Mouse (Mus musculus): Measurements from ENCODE around the gene Snx32. TPM values are rescaled to one million over a fixed set of nuclear protein-coding genes. Genes with fewer than 3 reads are reported as not detected.

Gene Snx32
- polyA plus RNA-seq (2016; fragmentation: Nextera tagmentation; extraction: Ambion mirVana), result 11.9 and 15.2 TPM in 2 replicates

- no peaks in the 10 kb centered on the region for H3K27me3 ChIP-seq
- no peaks in the 10 kb centered on the region for H3K4me1 ChIP-seq
- 3% methylated on average over 47 of the region's 47 CpGs for WGBS
Observed at GRCm38 (mm10) chr19:5510031-5511026, at the start of gene Snx32. TSS of gene Snx32 (minus strand) at chr19:5510538.

DNA sequence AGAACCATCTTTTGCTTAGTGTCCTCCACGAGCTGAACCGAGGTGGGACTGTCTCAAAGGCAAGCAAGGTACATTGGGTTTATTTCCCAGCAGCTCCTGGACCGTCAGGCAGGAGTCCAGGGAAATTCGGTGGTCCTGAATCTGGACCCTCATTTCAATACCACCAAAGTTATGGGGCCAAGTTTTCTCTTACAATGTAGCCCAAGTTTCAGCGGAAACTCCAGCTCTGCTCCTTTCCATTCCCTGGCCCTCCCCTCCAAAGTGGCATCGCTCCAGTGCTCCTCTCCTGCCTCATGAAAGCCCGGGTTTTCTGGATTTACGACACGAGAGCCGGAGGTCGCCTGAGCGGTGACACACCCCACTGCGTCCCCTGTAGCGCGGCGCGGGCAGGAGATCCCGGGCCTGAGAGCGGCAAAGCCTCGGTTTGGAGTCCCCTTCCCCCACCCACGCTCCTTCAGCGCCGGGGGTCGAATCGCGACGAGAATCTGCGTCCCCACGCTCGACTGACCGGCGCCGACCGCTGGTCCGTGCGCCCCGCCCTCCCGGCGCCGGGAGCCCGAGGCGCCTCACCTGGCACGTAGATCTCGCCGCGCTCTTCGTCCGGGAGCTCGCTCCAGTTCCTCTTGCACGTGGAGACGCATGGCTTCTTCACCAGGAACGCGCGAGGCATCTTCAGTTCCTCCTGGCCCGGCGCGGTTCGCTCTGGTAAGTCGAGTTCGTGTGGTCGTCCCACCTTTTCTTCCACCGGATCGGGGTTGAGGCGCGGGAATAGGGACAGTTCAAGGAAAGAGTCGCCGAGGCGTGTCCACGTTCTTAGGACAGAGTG lies 49.5 kb upstream of the Snx32 start:
- H3K4me1 ChIP-seq, result peaks cover 13% of the 10 kb centered on the region
- WGBS, result under 1% methylated on average over 69 of the region's 69 CpGs
- ATAC-seq (ENCODE audit: insufficient number of reproducible peaks, insufficient read depth, low FRiP score, low TSS enrichment), result no peak
- H3K9me3 ChIP-seq, result no peaks in the 10 kb centered on the region
- H3K4me2 ChIP-seq (replicated peaks), result peak overlapping the region; percentile 60
- no peaks in the 10 kb centered on the region for H3K36me3 ChIP-seq
- H3K9ac ChIP-seq, result 0 out of 2 replicates have a peak overlapping the region, but pooled peaks have one; percentile 0
- H3K27ac ChIP-seq, result no peak overlapping the region
- peaks cover 93% of the 10 kb centered on the region for H3K27me3 ChIP-seq
- peak overlapping the region; percentile 36 for H3K4me3 ChIP-seq

More at GRCm38 (mm10) chr19:5510031-5511026, at the start of gene Snx32:
- Histone ChIP-seq H3K9ac (peak within 1 kb of the TSS; percentile 46), H3K4me2 (replicated peaks) (peak within 1 kb of the TSS; percentile 64), H3K36me3 (no peaks in the 10 kb centered on the region), H3K27ac (no peak within 1 kb of the TSS; the same call in 1 of the 2 replicates), H3K4me3 (peak within 1 kb of the TSS; percentile 40), H3K9me3 (no peaks in the 10 kb centered on the region)
- peak; percentile 97 for ATAC-seq (ENCODE audit: insufficient number of reproducible peaks, insufficient read depth, low FRiP score, low TSS enrichment)

DNA sequence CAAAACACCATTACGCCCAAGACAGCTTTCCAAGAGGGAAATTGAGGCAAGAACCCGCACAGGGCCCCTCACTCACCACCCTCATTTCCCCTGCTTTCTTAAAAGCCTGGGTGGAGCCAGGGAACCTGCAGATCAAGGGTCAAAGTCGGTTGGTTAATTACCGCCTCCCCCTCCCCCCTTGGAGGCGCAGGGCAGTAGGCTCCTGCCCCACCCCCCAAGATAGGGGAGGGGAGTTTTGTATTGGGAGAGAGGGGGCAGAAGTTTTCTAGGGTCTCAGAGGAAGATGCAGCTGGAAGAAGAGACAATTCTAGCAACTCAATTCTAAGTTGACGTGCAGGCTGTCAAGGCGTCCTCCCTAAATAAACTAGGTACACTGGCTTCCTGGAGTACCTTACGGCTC lies 48.9 kb upstream of the Snx32 start:
- WGBS, result 15% methylated on average over 8 of the region's 8 CpGs
- peaks cover 13% of the 10 kb centered on the region for H3K4me1 ChIP-seq

GRCm38 (mm10) chr19:5558770-5559169 lies 48.4 kb upstream of the Snx32 start:
- Histone ChIP-seq H3K36me3 (no peaks in the 10 kb centered on the region), H3K9me3 (no peaks in the 10 kb centered on the region), H3K4me1 (peaks cover 13% of the 10 kb centered on the region), H3K4me3 (0 out of 2 replicates have a peak overlapping the region, but pooled peaks have one; percentile 36), H3K27ac (no peak overlapping the region), H3K9ac (no peak overlapping the region), H3K4me2 (replicated peaks) (peak overlapping the region; percentile 13; the same call in 1 of the 2 replicates), H3K27me3 (peaks cover 84% of the 10 kb centered on the region)
- ATAC-seq (ENCODE audit: insufficient number of reproducible peaks, insufficient read depth, low FRiP score, low TSS enrichment), result no peak
- 54% methylated on average over 8 of the region's 8 CpGs for WGBS

More for the DNA sequence above, 48.9 kb upstream of the Snx32 start:
- Histone ChIP-seq H3K27me3 (peaks cover 88% of the 10 kb centered on the region), H3K9me3 (no peaks in the 10 kb centered on the region), H3K4me2 (replicated peaks) (peak overlapping the region; percentile 60; the same call in 1 of the 2 replicates), H3K36me3 (no peaks in the 10 kb centered on the region), H3K9ac (no peak overlapping the region), H3K4me3 (peak overlapping the region; percentile 36), H3K27ac (no peak overlapping the region)
- ATAC-seq (ENCODE audit: insufficient number of reproducible peaks, insufficient read depth, low FRiP score, low TSS enrichment), result no peak

DNA sequence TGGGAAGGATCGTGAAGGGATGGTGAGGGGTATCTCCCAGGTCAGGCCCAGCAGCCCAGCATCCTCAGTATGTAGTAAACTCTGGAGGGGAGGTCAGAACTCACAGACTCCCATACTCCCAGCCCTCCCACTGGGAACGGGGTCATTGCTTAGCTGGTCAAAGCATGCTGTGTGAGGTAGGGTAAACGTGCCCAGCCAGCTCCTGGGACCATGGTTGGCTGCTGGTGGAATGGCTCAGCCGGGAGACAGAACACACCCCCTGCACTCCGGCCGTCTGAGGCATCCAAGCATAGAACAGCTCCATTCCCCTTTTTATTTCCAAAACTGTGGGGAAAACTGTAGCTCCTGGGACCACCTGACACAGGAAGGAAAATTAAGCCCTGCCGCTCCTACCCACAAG lies 47.8 kb upstream of the Snx32 start:
- Histone ChIP-seq H3K36me3 (no peaks in the 10 kb centered on the region), H3K4me3 (no peak overlapping the region), H3K27me3 (peaks cover 84% of the 10 kb centered on the region), H3K27ac (no peak overlapping the region), H3K9me3 (no peaks in the 10 kb centered on the region), H3K4me1 (peaks cover 13% of the 10 kb centered on the region), H3K4me2 (replicated peaks) (no peak overlapping the region), H3K9ac (no peak overlapping the region)
- WGBS, result 41% methylated on average over 7 of the region's 7 CpGs
- ATAC-seq (ENCODE audit: insufficient number of reproducible peaks, insufficient read depth, low FRiP score, low TSS enrichment), result no peak

GRCm38 (mm10) chr19:5554212-5554611 lies 43.9 kb upstream of the Snx32 start:
- H3K9ac ChIP-seq, result no peak overlapping the region
- WGBS, result 69% methylated on average over 14 of the region's 14 CpGs
- H3K36me3 ChIP-seq, result no peaks in the 10 kb centered on the region
- no peak for ATAC-seq (ENCODE audit: insufficient number of reproducible peaks, insufficient read depth, low FRiP score, low TSS enrichment)
- H3K4me1 ChIP-seq, result no peaks in the 10 kb centered on the region; the same call in 1 of the 2 replicates
- peaks cover 45% of the 10 kb centered on the region for H3K27me3 ChIP-seq
- no peak overlapping the region for H3K4me3 ChIP-seq
- H3K4me2 ChIP-seq (replicated peaks), result no peak overlapping the region
- H3K9me3 ChIP-seq, result no peaks in the 10 kb centered on the region
- H3K27ac ChIP-seq, result no peak overlapping the region

- no peak overlapping the region for H3K9ac ChIP-seq
- H3K27ac ChIP-seq, result no peak overlapping the region
- H3K36me3 ChIP-seq, result no peaks in the 10 kb centered on the region
- H3K27me3 ChIP-seq, result peaks cover 41% of the 10 kb centered on the region
- no peak for ATAC-seq (ENCODE audit: insufficient number of reproducible peaks, insufficient read depth, low FRiP score, low TSS enrichment)
- no peaks in the 10 kb centered on the region for H3K9me3 ChIP-seq
- H3K4me1 ChIP-seq, result no peaks in the 10 kb centered on the region; the same call in 1 of the 2 replicates
- no peak overlapping the region for H3K4me3 ChIP-seq
- WGBS, result 37% methylated on average over 8 of the region's 8 CpGs
- no peak overlapping the region for H3K4me2 ChIP-seq (replicated peaks)
Observed at GRCm38 (mm10) chr19:5553802-5554201, 43.5 kb upstream of the Snx32 start.

DNA sequence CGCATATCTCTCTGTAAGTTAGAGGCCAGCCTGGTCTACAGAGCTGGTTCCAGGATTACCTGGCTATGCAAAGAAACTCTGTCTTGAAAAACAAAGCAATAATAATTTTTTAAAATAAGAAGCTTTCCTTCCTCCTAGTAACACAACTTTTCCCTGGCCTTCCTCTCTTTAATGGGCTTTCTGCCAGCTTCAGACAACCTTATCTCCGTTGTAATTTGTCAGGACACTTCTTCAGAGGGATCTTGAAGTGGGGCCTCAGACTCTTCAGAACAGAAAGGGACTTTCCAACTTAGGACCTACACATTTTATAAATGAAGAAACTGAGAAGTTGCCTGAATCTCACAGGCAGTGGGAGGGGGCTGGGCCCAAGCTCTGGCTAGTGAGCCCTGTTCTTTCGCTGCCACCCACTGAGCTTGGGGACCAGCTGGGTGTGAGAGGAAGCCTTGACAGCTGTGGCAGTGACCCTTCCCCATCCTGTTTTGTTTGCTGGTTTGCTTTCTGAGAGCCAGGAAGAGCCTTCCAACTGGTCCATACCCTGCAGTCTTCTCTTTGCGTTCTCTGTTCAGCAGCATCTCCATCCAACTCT lies 37.2 kb upstream of the Snx32 start:
- Histone ChIP-seq H3K4me2 (replicated peaks) (no peak overlapping the region), H3K27me3 (0 out of 2 replicates have a peak, but pooled peaks cover 3% of the 10 kb centered on the region), H3K9ac (no peak overlapping the region), H3K4me3 (no peak overlapping the region), H3K4me1 (no peaks in the 10 kb centered on the region), H3K36me3 (no peaks in the 10 kb centered on the region), H3K9me3 (no peaks in the 10 kb centered on the region), H3K27ac (no peak overlapping the region)
- 76% methylated on average over 4 of the region's 4 CpGs for WGBS
- no peak for ATAC-seq (ENCODE audit: insufficient number of reproducible peaks, insufficient read depth, low FRiP score, low TSS enrichment)

DNA sequence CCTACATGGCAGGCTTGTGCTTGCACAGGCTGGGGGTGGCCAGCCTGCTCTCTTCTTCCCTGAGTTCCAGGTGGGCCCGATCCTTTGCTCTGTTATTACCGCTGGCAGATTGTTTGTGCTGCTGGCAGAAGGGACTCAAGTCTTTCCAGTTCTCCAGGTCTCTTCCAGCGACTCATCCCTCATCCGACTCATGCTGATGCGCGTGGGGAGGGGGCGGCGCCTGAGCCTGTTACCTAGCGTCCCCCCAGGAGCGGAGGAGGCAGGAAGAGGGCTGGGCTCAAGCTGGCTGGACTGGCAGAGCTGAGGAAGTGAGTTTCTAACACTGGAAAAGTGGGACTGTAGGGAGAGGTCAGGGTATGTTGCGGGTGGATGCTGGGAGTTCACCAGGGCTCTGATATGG lies 33.7 kb upstream of the Snx32 start:
- Histone ChIP-seq H3K27ac (no peak overlapping the region), H3K4me2 (replicated peaks) (no peak overlapping the region), H3K9ac (no peak overlapping the region), H3K27me3 (0 out of 2 replicates have a peak, but pooled peaks cover 3% of the 10 kb centered on the region), H3K4me1 (no peaks in the 10 kb centered on the region), H3K36me3 (no peaks in the 10 kb centered on the region), H3K4me3 (no peak overlapping the region), H3K9me3 (no peaks in the 10 kb centered on the region)
- no peak for ATAC-seq (ENCODE audit: insufficient number of reproducible peaks, insufficient read depth, low FRiP score, low TSS enrichment)
- 56% methylated on average over 11 of the region's 11 CpGs for WGBS

DNA sequence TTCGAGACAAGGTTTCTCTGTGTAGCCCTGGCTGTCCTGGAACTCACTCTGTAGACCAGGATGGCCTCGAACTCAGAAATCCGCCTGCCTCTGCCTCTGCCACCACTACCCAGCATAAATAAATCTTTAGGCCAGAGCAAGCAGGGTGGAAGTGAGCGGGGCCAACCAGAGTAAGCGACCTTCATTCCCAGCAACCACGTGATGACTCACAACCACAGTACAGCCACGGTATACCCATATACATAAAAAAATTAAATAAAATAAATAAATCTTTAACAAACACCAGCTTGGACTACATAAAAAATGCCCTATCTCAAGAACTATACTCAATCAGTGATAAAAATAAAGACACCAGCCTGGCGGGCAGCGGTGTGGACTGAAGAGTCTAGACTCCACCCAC lies 33.0 kb upstream of the Snx32 start:
- Histone ChIP-seq H3K36me3 (no peaks in the 10 kb centered on the region), H3K4me3 (no peak overlapping the region), H3K4me1 (no peaks in the 10 kb centered on the region), H3K27me3 (0 out of 2 replicates have a peak, but pooled peaks cover 3% of the 10 kb centered on the region), H3K9ac (no peak overlapping the region), H3K4me2 (replicated peaks) (no peak overlapping the region), H3K27ac (no peak overlapping the region), H3K9me3 (no peaks in the 10 kb centered on the region)
- ATAC-seq (ENCODE audit: insufficient number of reproducible peaks, insufficient read depth, low FRiP score, low TSS enrichment), result no peak
- WGBS, result 89% methylated on average over 9 of the region's 9 CpGs

GRCm38 (mm10) chr19:5538786-5539185 lies 28.4 kb upstream of the Snx32 start:
- 61% methylated on average over 8 of the region's 8 CpGs for WGBS
- Histone ChIP-seq H3K4me1 (no peaks in the 10 kb centered on the region), H3K27ac (no peak overlapping the region), H3K4me3 (no peak overlapping the region), H3K4me2 (replicated peaks) (no peak overlapping the region), H3K27me3 (0 out of 2 replicates have a peak, but pooled peaks cover 4% of the 10 kb centered on the region), H3K36me3 (no peaks in the 10 kb centered on the region), H3K9me3 (no peaks in the 10 kb centered on the region), H3K9ac (no peak overlapping the region)
- ATAC-seq (ENCODE audit: insufficient number of reproducible peaks, insufficient read depth, low FRiP score, low TSS enrichment), result no peak
